Mouse (Mus musculus) spleen, postnatal 10 days (tissue): ENCODE measurements around the gene Cd86.
A peak's percentile ranks its signal among the peaks of the same experiment; 100 is the strongest.

Source experiments
- DNase-seq, 2 experiments: peaks; one replicate each; pipeline ENCODE4 v3.0.0; 2021 to 2022; ENCODE audit warnings: low spot score in 2 of 2

The Cd86 gene

DNA sequence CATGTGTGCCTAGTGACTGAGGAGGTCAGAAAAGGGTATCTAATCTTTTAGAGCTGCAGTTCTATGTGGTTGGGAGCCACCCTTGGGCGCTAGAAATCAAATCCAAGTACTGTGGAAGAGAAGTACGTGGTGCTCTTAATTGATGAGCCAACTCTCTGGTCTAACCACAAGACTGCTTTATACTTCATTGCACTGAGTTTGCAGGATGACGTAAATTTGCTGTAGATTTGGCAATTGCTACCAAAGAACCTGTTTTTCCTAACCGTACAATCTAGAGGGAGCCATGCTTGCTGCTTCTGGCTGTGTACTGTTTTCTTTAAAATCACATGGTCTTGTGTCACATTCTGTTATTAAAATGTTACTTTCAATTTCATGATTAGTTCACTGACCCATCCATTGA, 10.0 kb downstream of the Cd86 start:
- no peak for DNase-seq

DNA sequence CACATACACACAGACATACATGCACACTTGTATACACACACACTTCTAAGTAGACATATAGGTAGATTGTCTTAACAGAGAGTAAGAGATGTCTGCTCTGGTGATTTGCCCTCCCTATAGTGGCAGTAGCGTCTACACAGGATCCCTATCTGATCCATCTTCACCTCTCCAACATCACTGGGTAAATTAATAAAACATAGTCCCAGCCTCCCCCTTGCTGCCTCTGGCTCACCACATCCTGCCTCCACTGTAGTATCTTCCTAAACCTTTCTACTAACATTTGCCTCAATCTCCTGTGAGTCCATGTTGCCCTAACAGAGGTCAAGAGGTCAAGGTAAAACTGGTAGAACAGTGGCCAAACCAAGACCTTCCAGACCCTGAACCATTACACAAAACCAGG, 10.7 kb downstream of the Cd86 start:
- DNase-seq, result no peak

GRCm38 (mm10) chr16:36651174-36651766, 14.6 kb downstream of the Cd86 start:
- DNase-seq, result no peak

DNA sequence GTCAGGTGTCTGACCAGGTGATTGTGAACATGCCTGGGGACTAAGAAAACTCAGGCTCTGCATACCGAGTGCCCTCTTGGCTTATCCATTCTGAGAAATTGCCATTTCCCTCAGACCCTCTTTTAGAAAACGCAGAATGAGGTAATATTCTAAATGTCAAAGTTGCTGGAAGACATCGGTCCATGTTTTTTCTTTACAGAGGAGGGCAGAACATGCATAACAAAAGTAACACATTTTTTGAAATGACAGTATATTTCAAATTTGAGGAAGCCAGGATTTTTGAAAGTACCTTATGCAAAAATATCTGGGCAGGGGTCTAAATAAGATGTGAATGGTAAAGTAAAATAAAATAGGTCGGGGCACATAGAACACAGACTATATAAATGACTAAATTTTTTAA, 15.4 kb downstream of the Cd86 start:
- DNase-seq, result no peak

DNA sequence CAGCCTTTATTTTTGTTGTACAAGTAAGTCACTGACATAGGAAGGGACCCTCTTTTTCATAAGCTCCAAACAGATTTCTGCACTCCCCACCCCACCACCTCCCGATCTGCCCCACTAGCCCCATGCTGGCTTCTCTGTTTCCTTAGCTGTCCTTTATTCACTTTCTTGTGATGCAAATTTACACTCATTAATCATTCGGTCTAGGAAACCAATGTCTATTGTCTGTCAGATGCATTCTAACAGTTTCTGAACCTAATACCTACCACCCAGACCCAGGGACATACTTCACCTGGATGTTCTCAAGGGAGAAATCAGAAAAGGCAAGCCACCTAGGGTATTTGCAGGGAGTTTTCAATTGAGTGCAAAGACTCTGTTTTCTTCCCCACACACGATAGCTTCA, 16.6 kb downstream of the Cd86 start:
- DNase-seq, result no peak

DNA sequence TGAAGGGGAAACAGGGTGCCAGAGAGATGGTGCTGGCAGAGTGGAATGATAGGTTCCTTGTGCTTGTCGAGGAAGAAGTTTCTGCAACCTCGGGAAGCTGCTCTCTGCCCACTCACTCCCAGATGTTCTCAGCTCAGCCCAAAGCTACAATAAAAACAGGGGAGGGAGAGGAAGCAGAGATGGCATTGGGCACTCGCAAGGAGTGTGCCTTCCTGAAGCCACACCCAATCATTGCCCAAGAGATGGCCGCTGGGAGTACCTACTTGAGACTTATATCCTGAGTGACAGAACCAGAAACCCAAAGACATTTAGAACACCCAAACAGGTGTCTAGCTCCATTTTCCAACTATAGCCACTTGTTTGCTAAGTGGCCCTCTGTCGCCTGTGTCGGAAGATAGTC, 20.8 kb downstream of the Cd86 start:
- no peak for DNase-seq

DNA sequence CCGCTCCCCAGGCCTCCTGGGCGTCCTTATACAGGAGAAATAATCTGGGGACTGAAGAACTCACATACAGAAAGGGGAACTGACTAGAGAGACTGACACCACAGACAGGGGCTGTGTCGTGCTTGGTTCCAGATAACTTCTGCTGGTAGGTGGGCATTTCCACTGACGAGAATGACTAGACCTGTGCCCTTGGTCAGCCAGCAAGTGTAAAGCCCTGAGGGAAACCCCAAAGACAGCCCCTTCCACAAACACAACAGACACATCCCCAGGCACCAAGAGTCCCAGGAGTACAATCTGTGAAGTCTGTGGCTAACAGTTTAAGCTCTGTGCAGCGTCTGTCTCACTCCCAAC, 23.2 kb downstream of the Cd86 start:
- no peak for DNase-seq

- DNase-seq, result no peak
Observed at GRCm38 (mm10) chr16:36641830-36642695, 23.8 kb downstream of the Cd86 start.

DNA sequence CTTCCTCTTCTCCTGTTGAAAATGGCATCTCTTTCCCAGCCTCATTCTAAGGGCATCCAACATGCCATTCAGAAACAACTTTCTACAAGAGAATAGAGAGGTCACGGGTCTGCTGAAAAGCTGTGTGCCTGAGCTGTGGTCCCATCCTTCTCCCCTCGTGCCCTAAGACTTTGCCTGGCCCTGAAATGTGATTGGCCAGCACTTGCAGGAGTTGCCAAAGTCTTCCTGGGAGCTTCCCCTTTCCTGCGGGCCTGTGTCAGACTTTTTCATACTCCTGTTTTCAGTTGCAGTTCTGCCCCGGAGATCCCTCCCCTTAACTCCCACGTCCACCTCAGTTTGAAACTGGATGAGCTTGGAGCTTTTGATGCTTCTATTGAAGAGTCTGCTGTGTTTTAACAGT, 24.9 kb downstream of the Cd86 start:
- DNase-seq, result no peak

DNA sequence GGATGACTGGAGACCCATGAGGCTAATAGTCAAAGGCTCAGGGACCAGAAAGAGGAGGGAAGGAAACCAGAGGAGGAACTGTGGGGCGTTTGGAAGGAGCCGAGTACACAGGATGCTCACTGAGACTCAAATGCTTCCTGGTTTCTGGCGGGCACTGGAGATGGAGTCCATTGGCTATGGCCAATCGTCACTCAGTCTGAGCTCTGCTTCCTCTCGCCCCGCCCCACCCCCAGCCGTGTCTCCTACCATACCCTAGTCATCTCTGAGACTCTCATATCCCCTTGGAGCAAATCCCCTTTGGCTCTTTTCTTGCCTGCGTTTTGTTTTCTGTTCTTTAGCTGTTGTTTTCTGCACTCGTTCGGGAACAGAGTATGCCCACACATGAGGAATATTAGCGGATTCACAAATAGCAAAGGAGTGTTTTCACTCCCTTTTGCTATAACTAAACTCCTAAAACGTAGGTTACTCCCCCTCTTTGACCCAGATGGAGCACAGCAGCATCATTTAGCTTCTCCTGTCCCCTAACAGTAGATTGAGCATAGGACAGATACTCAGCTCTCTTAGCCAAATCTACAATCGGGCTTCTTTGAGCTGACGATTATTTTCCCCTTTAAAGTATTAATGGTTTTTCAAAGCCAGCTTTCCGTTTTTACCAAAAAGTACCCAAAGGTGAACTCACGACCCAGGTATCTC, 25.9 kb downstream of the Cd86 start:
- DNase-seq, result no peak

DNA sequence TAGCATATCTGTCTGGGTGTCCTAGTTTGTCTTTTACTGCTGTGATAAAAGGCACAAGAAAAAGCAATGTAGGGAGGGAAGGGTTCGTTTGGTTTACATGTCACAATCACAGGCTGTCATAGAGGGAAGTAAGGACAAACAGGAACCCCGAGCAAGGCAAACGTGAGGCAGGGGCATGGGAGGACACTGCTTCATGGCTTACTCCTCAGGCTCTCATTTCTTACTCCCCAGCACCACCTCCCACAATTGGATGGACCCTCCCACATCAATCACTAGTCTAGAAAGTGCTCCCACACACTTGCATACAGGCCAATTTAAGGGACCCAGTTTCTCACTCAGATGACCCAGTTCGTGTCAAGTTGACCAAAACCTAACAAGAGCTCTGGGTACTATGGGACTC, 29.1 kb downstream of the Cd86 start:
- no peak for DNase-seq

DNA sequence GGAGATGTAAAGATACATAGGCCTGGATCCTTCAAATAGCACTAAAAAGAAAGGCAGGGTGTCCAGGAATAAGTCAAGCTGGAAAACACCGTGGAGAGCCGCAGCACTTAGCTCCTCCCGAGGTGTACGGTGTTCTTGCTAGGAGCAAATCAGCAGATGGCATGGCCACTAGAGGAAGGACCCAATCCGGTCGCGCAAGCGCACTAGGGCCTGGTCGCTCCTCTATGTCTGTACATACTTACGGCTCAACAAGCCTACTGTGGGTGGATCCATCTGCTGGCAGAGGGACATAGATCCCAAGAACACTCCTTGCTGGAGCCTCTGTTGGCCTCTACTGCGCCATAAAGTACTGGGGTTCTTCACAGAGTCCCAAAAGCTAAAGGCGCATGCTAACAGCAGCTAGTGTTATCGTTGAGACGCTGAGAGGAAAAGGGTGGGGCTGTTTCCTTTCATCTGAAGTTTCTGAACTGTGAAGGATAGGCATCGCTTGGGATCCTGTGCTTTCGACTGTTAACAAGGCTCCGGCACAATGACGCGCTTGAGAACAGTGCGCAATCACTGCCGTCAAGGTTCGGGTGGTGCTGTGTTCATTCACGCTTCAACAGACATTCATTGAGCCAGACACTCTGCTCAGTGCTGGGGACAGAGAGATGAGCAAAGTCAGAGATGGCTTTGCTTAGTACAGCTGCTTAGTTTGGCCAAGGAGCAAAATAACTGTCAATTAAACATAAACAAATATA, 30.7 kb downstream of the Cd86 start:
- DNase-seq, result peak in 1 of 2 experiments; percentile 18

- no peak for DNase-seq
Observed at GRCm38 (mm10) chr16:36634421-36634820, 31.5 kb downstream of the Cd86 start.

DNA sequence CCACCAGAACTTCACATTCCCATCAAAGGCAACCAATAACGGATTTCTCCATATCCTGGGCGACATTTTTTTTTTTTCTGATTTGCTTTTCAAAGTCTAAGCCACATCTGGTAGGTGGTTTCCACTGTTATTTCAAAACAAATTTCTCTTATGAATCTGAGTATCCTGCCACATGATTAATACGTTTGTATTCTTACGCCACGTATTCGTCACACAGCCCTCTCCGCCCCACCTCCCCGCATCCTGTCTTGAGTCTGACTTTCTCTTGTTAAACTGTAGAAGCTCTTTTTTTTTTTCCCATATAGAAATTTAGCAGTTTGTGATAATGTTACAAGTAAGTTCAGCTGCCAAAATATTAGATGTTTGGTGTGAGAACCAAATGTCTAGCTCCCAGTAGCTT, 33.7 kb downstream of the Cd86 start:
- DNase-seq, result no peak

DNA sequence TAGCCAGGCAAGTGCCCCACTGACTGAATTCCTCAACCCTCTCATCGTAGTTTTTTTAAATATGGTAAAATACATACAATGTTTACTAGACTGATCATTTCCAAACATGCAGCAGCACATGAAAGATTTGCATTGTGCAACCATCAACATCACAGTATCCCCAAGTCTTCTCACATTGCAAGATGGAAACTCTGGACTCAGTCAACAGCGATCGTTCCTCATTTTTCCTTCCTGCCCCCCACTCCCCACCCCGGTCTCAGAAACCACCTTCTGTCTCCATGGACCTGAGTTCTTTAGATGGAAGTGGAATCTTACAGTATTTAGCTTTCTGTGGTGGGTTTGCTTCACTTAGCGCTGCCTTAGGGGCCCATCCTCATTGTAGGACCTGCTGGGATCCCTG, 34.3 kb downstream of the Cd86 start:
- no peak for DNase-seq

DNA sequence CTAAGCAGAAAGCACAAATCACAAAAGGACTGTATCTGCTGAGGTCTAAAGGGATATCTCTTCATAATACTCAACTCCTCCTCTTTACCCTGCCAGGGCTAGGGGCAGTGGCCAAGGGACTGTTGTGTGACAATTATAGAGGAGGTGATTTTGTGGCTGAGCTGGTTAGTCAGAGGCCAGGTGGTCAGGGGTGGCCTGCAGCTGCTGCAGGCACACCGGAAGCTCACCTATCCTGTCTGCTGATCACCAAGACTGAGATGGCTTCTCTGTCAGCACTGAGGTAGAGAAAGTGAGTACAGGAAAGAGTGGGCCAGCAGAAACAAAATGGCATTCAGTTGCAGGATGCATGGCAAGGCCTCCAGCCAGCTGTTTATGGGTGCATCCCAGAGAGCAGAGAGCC, 38.1 kb downstream of the Cd86 start:
- no peak for DNase-seq

GRCm38 (mm10) chr16:36626567-36627197, 39.2 kb downstream of the Cd86 start:
- DNase-seq, result peak in 1 of 2 experiments; percentile 22

DNA sequence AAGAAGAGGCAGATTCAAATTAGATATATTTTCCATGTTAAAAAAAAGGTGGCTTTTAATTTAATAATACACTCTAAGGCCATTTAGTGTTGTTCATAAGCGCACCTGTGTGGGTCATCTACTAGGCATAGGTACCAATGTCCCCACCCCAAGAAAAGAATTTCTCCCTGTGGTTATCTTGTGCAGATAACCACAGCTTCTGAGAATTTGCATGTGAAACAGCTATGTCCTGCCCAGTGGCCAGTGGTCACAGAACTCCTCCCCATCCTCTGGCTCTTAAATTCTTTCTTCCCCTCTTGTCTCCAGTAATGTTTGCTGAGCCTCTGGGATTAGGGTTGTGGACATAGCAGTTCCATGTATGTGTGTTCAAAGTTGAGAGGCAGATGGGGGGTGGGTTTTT, 40.0 kb downstream of the Cd86 start:
- no peak for DNase-seq

GRCm38 (mm10) chr16:36622320-36622719, 43.6 kb downstream of the Cd86 start:
- DNase-seq, result no peak

DNA sequence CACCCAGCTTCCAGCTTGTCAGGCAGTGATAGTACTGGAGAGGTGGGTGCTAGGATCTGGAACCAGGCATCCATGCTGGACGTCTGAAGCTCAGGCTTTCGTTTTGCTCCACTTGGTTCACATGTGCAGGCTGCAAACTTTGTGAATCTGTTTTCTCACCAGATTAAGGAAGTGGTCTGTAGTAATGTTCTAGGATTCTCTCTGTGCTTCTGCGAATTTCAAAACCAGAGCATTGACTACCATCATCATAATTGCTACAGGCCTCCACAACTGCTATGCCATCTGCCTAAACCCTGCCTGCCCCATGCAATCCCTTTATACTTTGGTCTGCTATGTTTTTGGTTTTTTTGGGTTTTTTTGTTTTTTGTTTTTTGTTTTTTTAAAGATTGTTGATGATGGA, 44.8 kb downstream of the Cd86 start:
- DNase-seq, result no peak

DNA sequence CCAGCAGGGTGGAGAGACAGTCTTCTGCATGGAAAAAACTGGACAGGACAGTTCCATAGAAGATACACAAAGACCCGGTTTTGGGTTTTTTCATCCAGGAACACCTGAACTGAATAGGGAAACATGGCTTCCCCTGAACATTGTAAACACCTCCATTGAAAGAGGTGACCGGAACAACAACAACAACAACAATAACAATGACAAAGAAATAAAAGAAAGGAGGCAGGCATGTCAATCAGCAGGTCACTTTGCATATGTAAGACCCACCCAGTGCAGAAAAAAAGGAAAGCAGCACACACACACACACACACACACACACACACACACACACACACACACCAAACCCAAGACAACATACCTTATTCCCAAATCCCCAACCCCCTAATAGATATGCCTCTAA, 52.2 kb downstream of the Cd86 start:
- DNase-seq, result no peak

GRCm38 (mm10) chr16:36602632-36603031, 63.2 kb downstream of the Cd86 start:
- no peak for DNase-seq
